Mouse (Mus musculus): ENCODE results near the gene Ephb3. TPM values are rescaled to one million over a fixed set of nuclear protein-coding genes. Genes with fewer than 3 reads are reported as not detected.
A peak's percentile ranks its signal among the peaks of the same experiment; 100 is the strongest.

Ephb3 gene
- polyA plus RNA-seq, 1 experiment from 2014 or later: 15.5 TPM

DNA sequence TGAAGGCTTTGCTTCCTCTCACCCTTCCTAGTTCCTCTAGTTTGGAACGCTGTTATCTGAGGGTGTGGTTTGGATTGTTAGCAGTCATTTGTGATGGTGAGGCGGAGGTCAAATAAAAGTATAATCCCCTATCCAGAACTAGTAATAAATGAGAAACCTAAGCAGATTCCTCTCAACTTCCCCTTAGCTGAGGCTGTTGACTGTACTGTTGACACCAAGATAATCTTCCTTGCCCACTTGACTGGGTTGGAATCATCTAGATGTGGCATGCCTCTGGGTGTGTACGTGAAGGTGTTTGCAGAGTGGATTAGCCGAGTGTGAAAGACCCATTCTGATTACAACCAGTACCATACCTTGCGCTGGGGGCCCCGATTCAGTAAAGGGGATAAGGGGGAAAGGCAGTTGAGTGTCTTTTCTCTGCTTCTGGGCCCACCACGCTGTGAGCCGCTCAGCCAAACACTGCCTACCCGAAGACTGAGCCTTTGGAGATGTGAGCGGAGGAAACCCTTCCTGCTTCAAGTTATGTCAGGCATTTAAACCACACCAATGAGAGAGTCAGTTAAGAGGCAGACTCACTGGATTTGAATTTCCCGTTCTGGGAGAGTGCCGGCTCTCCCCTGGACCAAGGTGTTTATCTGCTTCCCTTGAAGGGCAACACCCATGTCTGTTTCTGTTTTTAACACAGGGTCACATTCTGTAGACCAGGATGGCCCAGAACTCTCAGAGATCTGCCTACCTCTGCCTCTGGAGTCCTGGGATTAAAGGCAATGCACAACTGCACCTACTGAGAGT, 52.2 kb downstream of the Ephb3 start:
- H3K27ac ChIP-seq (ENCODE audit: low read depth, low read length): no peak overlapping the region
- no peak overlapping the region for H3K9ac ChIP-seq (ENCODE audit: low read length)
- no peaks in the 10 kb centered on the region for H3K4me1 ChIP-seq (ENCODE audit: control insufficient read depth, insufficient read depth, low read length)
- DNase-seq (ENCODE audit: low spot score): no peak
- no peaks in the 10 kb centered on the region for H3K9me3 ChIP-seq (ENCODE audit: control insufficient read depth, low read length)
- no peaks in the 10 kb centered on the region for H3K36me3 ChIP-seq (ENCODE audit: control insufficient read depth, insufficient read depth, low read length)
- H3K27me3 ChIP-seq (ENCODE audit: control insufficient read depth, insufficient read depth, low read length): no peaks in the 10 kb centered on the region
- H3K4me3 ChIP-seq (ENCODE audit: low read depth, low read length): no peak overlapping the region
- H3K4me2 ChIP-seq (ENCODE audit: low read depth): no peak overlapping the region
- WGBS: 88% methylated on average over 12 of the region's 12 CpGs
- ATAC-seq (ENCODE audit: insufficient read depth, low FRiP score, low TSS enrichment): no peak

DNA sequence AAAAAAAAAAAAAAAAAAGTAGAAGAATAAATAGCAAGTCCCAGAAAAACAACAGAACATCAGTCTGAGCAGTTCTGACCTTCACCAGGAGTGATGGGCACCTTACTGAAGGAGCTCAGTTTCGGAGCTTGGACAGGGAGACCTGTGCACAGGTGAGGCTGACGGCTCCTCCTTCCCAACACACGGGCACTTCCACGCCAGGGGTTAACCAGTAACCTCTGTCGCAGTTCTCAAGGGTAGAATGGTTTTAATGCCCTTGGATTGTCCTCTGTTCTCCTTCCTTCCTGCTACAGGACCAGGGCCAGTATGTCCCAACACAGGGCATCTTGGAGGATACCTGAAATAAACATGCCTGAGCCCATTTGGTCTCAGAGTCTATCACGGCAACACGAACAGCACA, 60.9 kb downstream of the Ephb3 start:
- Histone ChIP-seq H3K27ac (ENCODE audit: low read depth, low read length) (no peak overlapping the region), H3K9ac (ENCODE audit: low read length) (no peak overlapping the region), H3K27me3 (ENCODE audit: control insufficient read depth, insufficient read depth, low read length) (no peaks in the 10 kb centered on the region), H3K9me3 (ENCODE audit: control insufficient read depth, low read length) (no peaks in the 10 kb centered on the region), H3K4me1 (ENCODE audit: control insufficient read depth, insufficient read depth, low read length) (no peaks in the 10 kb centered on the region), H3K4me2 (ENCODE audit: low read depth) (no peak overlapping the region), H3K4me3 (ENCODE audit: low read depth, low read length) (no peak overlapping the region), H3K36me3 (ENCODE audit: control insufficient read depth, insufficient read depth, low read length) (no peaks in the 10 kb centered on the region)
- no peak for ATAC-seq (ENCODE audit: insufficient read depth, low FRiP score, low TSS enrichment)
- no peak for DNase-seq (ENCODE audit: low spot score)
- WGBS: 85% methylated on average over 7 of the region's 7 CpGs

DNA sequence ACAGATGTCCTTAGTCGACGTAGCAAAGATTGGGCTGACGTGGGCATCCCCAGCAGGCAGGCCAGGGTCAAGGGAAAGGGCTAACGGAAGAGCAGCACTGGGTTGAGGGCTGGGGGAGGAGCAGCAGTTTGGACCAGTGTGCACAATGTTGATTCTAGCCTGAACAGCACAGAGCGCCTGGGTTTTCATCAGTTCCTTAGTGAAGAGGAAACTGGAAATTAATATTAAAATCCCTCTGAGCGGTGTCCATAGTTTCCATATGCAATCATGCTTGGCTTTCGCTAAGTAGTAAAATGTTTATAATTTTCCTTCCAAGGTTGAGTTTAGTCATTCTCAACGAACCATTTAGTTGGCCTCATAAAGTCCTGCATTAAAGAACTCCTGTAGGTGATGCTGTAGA, 65.2 kb downstream of the Ephb3 start:
- Histone ChIP-seq H3K27ac (ENCODE audit: low read depth, low read length) (no peak overlapping the region), H3K4me1 (ENCODE audit: control insufficient read depth, insufficient read depth, low read length) (peaks cover 11% of the 10 kb centered on the region), H3K4me2 (ENCODE audit: low read depth) (no peak overlapping the region), H3K27me3 (ENCODE audit: control insufficient read depth, insufficient read depth, low read length) (no peaks in the 10 kb centered on the region), H3K36me3 (ENCODE audit: control insufficient read depth, insufficient read depth, low read length) (no peaks in the 10 kb centered on the region), H3K4me3 (ENCODE audit: low read depth, low read length) (no peak overlapping the region), H3K9ac (ENCODE audit: low read length) (no peak overlapping the region), H3K9me3 (ENCODE audit: control insufficient read depth, low read length) (no peaks in the 10 kb centered on the region)
- 65% methylated on average over 8 of the region's 8 CpGs for WGBS
- DNase-seq (ENCODE audit: low spot score): no peak
- no peak for ATAC-seq (ENCODE audit: insufficient read depth, low FRiP score, low TSS enrichment)

DNA sequence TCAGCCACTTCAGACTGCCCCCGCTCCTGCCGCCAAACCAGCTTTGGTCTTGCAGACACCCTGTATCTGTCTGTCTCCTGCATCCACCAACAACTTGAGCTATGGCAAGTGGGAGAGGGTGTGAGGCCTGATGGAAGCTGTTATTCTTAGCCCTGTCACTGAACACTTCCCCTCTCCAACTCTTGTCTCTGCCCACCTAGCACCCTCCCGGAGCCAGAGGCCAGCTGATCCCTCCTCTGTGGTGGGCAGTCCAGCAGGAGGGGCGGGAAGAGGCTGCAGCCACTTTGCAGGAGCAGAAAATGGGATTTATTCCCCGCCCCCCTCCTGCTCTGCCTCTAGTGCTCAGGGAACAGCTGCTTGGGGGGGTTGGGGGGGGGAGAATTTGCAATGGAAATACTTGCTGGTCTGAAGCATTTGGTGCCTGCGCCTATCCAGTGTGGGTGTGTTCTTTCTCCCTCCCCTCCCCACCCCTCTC, 67.3 kb downstream of the Ephb3 start:
- Histone ChIP-seq H3K9ac (ENCODE audit: low read length) (no peak overlapping the region), H3K36me3 (ENCODE audit: control insufficient read depth, insufficient read depth, low read length) (no peaks in the 10 kb centered on the region), H3K9me3 (ENCODE audit: control insufficient read depth, low read length) (no peaks in the 10 kb centered on the region), H3K4me1 (ENCODE audit: control insufficient read depth, insufficient read depth, low read length) (peaks cover 11% of the 10 kb centered on the region), H3K27me3 (ENCODE audit: control insufficient read depth, insufficient read depth, low read length) (no peaks in the 10 kb centered on the region), H3K4me3 (ENCODE audit: low read depth, low read length) (no peak overlapping the region), H3K27ac (ENCODE audit: low read depth, low read length) (no peak overlapping the region), H3K4me2 (ENCODE audit: low read depth) (no peak overlapping the region)
- WGBS: 48% methylated on average over 5 of the region's 6 CpGs
- DNase-seq (ENCODE audit: low spot score) (no peak), ATAC-seq (ENCODE audit: insufficient read depth, low FRiP score, low TSS enrichment) (peak; percentile 35; the same call in 1 of the 2 replicates)

DNA sequence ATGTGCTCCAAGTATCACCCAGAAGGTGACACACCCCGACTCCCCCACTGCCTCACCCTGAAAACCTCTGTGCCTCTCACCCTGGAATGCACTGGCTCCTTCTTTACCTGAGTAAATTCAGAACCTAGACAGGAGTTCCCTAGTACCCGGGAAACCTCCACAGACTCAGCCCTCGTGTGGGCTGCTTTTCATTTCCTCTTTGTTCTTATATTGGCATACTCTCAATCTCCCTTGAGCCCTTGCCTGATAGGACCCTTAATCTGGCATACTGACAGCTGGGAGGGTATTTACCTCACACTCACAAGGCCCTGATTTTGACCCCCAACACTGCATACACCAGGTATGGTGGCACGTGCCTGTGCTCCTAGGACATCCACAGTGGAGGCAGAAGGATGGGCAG, 68.2 kb downstream of the Ephb3 start:
- H3K27me3 ChIP-seq (ENCODE audit: control insufficient read depth, insufficient read depth, low read length): no peaks in the 10 kb centered on the region
- no peak overlapping the region for H3K4me2 ChIP-seq (ENCODE audit: low read depth)
- ATAC-seq (ENCODE audit: insufficient read depth, low FRiP score, low TSS enrichment) (no peak), DNase-seq (ENCODE audit: low spot score) (no peak)
- H3K9ac ChIP-seq (ENCODE audit: low read length): no peak overlapping the region
- H3K27ac ChIP-seq (ENCODE audit: low read depth, low read length): no peak overlapping the region
- H3K9me3 ChIP-seq (ENCODE audit: control insufficient read depth, low read length): no peaks in the 10 kb centered on the region
- H3K4me1 ChIP-seq (ENCODE audit: control insufficient read depth, insufficient read depth, low read length): peaks cover 12% of the 10 kb centered on the region
- WGBS: 72% methylated on average over 4 of the region's 4 CpGs
- H3K4me3 ChIP-seq (ENCODE audit: low read depth, low read length): no peak overlapping the region
- no peaks in the 10 kb centered on the region for H3K36me3 ChIP-seq (ENCODE audit: control insufficient read depth, insufficient read depth, low read length)

Small RNAs within 50 kb of the gene (microRNA-seq; reads per million reads assigned to microRNA genes)
- not detected for gene Mir7680

Other genes with a start within 250 kb of the Ephb3 start
- gene Teddm3, start 50.8 kb upstream of the Ephb3 start, polyA plus RNA-seq (2014; fragmentation: Nextera tagmentation; extraction: Ambion mirVana): not detected in 2 replicates
- 27.4 and 30.8 TPM in 2 replicates for gene Vps8, start 218.4 kb downstream of the Ephb3 start, polyA plus RNA-seq (2014; fragmentation: Nextera tagmentation; extraction: Ambion mirVana)

All from neural tube, embryonic 11.5 days (tissue).